Mouse (Mus musculus): ENCODE results near the gene Fgfr3.

Fgfr3 gene

DNA sequence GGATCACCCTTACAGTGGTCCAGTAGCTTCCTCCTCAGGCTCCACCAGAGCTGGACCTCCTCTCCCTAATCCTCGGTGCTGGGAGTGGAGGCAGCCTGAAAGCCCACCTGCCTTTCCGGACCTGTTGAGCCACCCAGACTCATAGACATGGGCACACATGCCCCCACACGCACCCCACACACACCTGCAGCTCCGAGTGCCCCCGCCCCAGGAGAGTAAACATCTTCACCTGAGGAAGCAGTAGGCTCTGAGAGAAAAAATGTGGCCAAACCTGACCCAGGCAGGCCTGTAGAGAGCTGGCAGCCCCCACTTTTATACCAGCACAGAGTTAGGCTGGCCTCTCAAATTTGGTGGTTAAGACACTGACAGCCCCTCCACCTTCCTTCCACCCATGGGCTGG lies 25.0 kb upstream of the Fgfr3 start:
- in situ Hi-C loops (cut with MboI; ENCODE audit: unreplicated experiment in 2 of 2): no loop called here

DNA sequence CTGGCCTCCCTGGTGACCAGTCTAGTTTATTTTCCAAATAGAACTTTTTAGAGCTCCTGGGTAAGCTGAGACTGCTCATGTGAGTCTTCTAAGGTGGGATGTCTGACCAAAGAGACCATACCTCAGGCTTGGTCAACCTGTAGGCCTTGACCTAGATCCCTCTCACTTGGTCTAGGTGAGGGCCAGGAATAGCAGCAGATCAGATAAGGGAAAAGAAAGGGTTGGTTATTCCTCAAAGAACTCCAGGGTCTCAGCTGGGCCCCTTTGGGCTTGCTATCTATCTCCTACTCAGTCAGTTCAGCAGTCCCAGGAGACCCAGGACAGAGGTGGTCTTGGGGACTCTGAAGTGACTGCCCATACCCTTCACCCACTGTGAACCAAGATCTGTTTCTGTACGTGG lies 23.9 kb upstream of the Fgfr3 start:
- in situ Hi-C loops (cut with MboI; ENCODE audit: unreplicated experiment in 2 of 2): no loop called here

DNA sequence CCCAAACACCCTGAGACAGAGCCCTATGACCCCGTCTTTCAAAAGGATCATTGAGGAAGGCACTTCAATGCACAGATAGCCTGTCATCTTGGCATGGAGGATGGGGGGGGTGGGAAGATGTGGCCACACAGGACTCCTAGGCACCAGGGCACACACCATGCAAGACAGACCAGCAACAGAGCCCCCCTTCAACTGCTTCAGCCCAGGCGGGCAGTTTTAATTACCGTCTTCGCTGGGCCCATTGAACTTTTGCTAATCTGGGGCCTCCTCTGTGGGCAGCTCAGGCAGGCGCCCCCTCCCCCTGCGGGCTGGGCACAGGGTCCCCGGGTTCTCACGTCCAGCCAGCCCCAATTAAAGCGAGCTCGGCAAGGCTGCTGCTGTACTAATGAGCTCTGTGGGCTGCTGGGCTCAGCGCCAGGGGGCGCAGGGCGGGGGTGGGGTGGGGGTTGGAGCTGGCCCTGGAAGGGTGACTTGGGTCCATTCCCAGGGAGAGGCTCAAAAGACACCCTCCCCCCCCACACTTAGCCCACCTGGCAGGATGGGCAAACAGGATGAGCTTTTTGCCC lies 23.4 kb upstream of the Fgfr3 start:
- in situ Hi-C loops (cut with MboI; ENCODE audit: unreplicated experiment in 2 of 2): no loop called here

DNA sequence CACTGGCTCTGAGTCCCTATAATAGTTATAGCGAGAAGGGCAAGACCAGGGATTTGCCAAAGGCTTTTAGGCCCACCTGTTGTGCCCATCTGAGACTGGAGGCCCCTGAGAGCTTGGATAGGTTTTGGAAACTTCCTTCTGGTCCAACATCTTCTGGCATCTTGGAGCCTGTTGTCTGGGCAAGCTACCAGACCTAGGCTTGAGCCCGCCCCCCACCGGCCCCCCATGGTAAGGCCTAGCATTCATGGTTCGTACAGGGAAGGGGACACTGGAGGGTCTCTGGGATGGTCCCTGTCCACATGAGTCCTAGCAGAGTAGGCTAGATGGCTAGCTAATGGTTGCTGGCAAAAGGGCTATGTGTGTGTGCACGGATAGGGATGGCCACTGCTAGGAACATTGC lies 22.8 kb upstream of the Fgfr3 start:
- in situ Hi-C loops (cut with MboI; ENCODE audit: unreplicated experiment in 2 of 2): no loop called here

- in situ Hi-C loops (cut with MboI; ENCODE audit: unreplicated experiment in 2 of 2): no loop called here
These were observed 21.5 kb upstream of the Fgfr3 start for GRCm38 (mm10) chr5:33700010-33700409.

- in situ Hi-C loops (cut with MboI; ENCODE audit: unreplicated experiment in 2 of 2): no loop called here
These were observed 19.6 kb upstream of the Fgfr3 start for GRCm38 (mm10) chr5:33701832-33702231.

GRCm38 (mm10) chr5:33703999-33704398 lies 17.5 kb upstream of the Fgfr3 start:
- in situ Hi-C loops (cut with MboI; ENCODE audit: unreplicated experiment in 2 of 2): no loop called here

GRCm38 (mm10) chr5:33704945-33705611 lies 16.4 kb upstream of the Fgfr3 start:
- in situ Hi-C loops (cut with MboI; ENCODE audit: unreplicated experiment in 2 of 2): no loop called here

DNA sequence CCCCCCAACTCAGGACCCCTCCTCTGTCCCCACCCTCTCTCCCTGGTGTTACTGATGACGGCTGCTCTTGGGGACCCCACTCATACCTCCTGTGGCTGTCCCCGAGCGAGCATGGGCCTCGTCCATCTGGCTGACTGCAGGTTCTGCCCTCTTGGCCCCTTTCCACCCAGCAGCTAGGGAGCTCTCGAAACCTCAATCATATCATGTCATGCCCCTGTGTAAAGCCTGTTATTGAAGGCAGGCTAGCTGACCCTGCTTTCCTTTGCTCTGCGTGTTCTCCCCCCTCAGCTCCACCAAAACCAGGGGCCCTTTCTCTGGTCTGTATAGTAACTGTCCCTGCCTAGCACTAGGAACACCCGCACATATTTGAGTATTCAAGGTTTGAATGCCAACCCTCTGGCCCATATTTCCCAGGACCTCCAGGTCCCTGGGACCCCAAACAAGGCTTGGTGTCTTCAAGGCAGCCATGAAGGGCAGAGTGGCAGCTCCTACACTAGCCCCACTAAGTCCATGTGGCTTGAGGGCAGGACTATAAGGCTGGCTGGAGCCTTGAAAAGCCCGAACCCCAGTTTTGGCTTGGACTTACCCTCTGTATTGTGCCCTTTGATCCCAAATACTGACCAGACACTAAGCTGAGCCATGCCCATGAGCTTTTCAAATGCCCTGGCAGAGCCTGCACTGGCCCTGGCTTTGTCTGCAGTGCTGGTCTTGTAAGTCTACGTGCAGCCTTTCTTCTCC lies 15.7 kb upstream of the Fgfr3 start:
- in situ Hi-C loops (cut with MboI; ENCODE audit: unreplicated experiment in 2 of 2): no loop called here

GRCm38 (mm10) chr5:33706350-33706629 lies 15.2 kb upstream of the Fgfr3 start:
- in situ Hi-C loops (cut with MboI; ENCODE audit: unreplicated experiment in 2 of 2): no loop called here

DNA sequence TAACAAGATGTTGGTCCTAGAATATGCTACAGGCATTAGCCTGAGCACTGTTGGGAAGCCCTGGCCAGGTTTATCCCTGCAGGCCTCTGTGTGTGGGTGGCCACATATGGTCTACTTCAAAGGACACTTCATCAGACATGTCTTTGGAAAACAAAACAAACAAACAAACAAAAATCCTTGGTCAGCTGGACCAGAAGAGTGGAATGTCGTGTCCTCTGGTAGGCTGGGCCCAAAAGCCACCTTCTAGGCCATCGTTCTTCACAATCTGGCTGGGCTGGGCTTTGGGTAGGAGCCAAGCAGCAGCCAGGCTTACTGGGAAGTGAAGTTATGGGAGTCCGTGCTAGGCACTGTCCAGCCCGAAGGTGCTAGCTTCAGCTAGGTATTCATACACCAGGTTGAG lies 14.3 kb upstream of the Fgfr3 start:
- in situ Hi-C loops (cut with MboI; ENCODE audit: unreplicated experiment in 2 of 2): no loop called here

- in situ Hi-C loops (cut with MboI; ENCODE audit: unreplicated experiment in 2 of 2): no loop called here
These were observed 12.4 kb upstream of the Fgfr3 start for GRCm38 (mm10) chr5:33709037-33709436.

GRCm38 (mm10) chr5:33712550-33712949 lies 8.9 kb upstream of the Fgfr3 start:
- in situ Hi-C loops (cut with MboI; ENCODE audit: unreplicated experiment in 2 of 2): no loop called here

- in situ Hi-C loops (cut with MboI; ENCODE audit: unreplicated experiment in 2 of 2): no loop called here
These were observed 6.3 kb upstream of the Fgfr3 start for GRCm38 (mm10) chr5:33715182-33715581.

GRCm38 (mm10) chr5:33716467-33716866 lies 5.0 kb upstream of the Fgfr3 start:
- in situ Hi-C loops (cut with MboI; ENCODE audit: unreplicated experiment in 2 of 2): no loop called here

DNA sequence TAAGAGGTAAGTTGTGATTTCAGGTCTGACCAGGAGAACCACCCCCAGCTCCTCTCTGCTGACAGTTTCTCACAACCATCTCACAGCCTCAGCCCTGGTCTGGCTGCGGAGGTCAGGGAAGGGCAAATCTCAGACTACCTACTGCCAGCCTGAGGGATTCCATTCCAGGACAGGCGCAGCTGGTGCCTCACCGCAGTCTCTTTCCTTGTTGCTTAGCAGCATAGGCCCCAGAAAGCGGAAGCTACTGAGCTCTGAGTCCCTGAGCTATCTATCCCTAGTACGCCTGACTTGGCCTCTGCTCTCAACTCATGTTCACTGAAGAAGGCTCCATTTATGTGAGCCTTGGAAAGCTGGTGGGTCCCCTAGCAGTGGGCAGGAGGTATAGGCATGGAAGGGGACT lies 3.0 kb upstream of the Fgfr3 start:
- in situ Hi-C loops (cut with MboI; ENCODE audit: unreplicated experiment in 2 of 2): no loop called here

DNA sequence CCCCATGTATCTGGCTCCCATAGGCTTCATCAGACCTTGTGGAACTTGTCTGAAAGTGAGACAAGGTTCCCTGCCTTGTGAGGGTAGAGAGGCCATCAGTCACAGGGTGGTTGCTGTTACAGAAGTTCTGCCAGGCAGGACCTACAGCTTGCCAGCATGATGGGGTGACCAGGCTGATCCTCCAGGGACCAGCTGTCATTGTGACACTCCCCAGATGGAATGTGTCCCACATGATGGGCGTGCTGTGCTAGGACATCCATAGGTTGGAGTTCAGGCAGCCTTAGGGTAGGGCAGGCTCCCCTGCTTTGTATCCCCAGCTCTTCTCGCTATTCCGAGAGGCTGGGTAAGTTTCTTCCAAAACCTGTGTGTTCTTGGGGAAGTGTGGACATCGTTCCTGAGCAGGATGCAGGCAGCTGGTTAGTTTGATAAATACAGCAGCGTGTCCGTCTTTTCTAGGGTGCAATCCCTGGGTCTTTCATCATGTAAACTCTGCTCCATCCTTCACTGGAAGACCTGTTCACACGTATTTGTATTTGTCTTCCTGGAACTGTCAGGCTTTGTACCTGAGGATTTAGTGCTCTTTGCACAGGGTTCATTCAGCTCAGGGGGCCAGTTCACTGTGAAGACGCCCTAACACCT lies 503 bp upstream of the Fgfr3 start:
- in situ Hi-C loops (cut with MboI; ENCODE audit: unreplicated experiment in 2 of 2): no loop called here

GRCm38 (mm10) chr5:33722266-33723018 lies 968 bp downstream of the Fgfr3 start:
- in situ Hi-C loops (cut with MboI; ENCODE audit: unreplicated experiment in 2 of 2): no loop called here

- in situ Hi-C loops (cut with MboI; ENCODE audit: unreplicated experiment in 2 of 2): no loop called here
These were observed 1.7 kb downstream of the Fgfr3 start for GRCm38 (mm10) chr5:33723019-33723640.

GRCm38 (mm10) chr5:33723641-33724465 lies 2.4 kb downstream of the Fgfr3 start:
- in situ Hi-C loops (cut with MboI; ENCODE audit: unreplicated experiment in 2 of 2): no loop called here

All from v-Abl transformed pro-B cells (cell line).